Mouse (Mus musculus) T-cell, adult 2 months (primary cell): Measurements from ENCODE around the gene Hoxa5.
A peak's percentile ranks its signal among the peaks of the same experiment; 100 is the strongest.

Source experiments
- DNase-seq: peaks from one replicate; pipeline ENCODE4 v3.0.0; 2022; ENCODE audit warnings: low spot score

Hoxa5 gene

DNA sequence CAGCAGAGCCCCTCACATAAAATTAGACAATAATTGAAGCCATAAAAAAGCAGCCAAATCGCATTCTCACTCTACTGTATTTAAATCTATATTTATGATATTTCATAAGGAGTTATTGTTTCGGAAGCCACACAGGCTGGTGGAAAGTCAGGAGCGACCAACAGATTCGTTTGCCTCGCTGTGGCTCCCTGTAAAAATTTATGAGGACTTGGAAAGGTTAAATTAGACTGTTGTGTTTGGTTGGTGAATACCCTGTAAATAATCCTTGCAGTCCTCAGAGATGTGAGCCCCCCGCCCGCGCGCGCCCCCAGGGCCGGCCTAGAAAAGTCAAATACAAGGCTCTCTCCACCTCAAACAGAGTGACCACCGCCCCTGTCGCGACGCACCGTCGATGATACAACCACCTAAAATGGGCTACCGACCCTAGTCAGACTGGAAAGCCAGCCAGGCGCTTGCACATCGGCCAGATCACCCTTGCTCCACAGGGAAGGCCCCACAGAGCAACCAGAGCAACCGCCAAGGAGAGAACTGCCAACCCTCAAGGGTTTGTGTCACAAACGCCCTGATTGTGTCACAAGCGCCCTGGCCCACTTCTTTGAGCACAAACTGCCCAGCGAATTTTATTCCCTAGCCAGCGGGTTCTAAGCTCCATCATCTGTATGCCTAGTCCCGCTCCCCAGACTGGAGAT is 22.3 kb upstream of the Hoxa5 start:
- DNase-seq = no peak

- no peak for DNase-seq
Observed at GRCm38 (mm10) chr6:52225612-52226568, 21.5 kb upstream of the Hoxa5 start.

GRCm38 (mm10) chr6:52224895-52225611 is 20.7 kb upstream of the Hoxa5 start:
- no peak for DNase-seq

DNA sequence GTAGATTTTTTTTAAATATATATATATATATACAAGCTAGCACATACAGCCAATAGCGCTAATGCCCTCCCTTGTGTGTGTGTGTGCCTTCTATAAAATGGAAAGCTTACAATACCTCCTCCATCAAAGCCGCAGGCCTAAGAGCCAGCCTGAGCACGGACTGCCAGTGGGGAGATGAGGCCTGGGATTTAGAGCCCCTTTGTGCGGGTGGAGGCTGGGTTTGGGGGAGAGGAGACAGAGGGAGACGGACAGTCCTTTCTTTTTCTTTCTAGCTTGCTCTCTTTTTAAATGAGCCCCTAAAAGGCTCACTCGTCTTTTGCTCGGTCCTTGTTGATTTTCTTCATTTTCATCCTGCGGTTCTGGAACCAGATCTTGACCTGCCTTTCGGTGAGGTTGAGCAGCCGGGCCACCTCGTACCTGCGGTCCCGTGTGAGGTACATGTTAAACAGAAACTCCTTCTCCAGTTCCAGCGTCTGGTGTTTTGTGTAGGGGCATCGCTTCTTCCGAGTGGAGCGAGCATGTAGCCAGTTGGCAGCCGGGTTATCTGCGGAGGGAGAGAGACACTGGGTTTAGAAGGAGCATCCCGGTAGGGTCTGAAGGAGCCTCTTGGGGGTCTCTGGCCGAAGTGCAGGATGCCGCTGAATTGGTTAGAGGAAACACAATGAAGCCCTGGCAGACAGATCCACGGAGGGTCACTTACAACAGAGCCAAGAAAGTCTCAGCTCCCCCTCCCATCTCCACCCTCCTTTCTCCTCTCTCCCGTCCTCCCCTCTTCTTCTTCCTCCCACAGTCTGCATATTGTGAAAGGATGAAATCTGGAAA is 19.8 kb upstream of the Hoxa5 start:
- no peak for DNase-seq

GRCm38 (mm10) chr6:52222729-52223128 is 18.3 kb upstream of the Hoxa5 start:
- no peak for DNase-seq

DNA sequence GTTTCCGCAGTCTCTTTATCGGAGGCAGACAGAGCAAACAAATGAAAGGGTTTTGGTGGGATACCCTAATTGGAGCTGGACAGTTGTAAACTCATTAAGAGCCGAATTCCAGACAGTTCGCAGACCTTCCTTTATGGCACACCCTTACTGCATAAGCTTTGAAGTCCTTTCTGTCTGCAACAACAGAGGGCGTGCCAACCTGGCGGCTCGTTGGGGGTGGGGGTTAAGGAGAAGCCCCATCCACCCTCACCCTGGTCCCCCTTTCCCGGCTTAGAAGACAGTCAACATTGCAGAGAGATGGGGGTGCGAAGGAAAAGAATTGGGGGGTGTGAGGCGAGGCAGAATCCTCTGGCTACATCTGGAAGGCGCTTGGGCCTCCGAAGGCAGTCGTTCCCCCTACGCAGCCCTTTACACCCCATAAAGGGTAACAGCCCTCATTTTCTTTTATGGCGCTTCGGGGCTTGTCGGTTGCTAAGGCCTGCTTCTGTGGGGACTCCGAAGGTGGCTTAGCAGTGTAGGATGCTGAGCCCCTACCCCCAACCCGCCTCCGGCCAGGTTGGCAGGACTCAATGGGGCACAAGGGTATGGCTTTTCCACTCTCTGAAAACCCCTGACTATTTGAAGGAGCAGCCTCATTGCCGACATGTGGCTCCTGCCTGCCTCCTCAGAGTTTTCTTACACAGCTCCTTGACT is 17.8 kb upstream of the Hoxa5 start:
- no peak for DNase-seq

DNA sequence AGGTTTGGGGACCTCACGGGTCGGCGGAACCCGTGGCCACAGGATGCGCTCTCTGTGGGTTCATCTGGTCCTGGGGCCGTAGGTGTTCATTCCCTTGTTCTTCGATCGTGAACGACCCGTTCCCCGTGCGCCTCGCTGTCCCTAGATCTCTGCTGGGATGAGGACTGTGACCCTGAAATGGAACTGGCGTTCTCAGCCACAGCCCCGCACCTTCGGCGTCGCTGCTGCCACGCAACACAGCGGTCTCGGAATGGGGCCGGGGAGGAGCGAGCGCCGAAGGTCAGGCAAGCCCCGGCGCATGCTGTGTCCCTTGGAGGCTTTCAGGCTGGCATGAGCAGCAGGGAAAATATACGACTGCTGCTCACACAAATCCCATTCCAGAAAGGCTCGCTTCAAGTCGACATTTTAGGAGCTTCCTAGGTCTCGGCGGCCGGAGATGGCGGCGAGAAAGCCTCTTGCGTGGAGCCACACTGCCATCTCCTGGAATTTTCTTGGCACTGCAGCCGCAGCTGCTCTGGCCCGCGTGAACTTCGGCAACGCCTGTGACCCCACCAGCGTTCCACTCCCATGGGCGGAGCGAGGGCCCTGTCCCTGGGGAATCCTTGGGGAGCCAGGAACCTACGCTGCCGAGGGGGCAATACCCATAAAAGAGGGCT is 17.1 kb upstream of the Hoxa5 start, which contains the start of gene Hoxa7:
TSS of gene Hoxa7 (minus strand) at position 518 of the 656 bp plus-strand sequence.
- DNase-seq = peak; percentile 78

DNA sequence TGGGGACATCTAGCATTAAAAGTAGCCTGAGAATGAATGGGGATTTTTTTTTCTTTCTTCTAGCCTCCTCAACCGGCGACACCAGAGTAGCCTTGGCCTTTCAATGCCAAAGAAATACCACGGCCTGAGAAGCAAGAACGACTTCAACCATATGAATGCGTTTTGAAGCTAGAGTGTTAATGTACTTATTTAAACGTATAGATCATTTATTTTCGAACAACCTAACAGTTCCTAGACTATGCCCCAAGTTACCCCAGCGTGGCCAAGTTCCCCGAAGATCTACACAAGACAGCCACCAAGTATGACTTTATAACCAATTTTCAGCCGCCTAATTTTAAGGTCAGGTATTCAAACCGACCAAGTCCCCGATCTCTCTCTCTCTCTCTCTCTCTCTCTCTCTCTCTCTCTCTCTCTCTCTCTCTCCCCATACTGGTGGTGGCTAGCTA is 16.5 kb upstream of the Hoxa5 start:
- no peak for DNase-seq

- no peak for DNase-seq
Observed at GRCm38 (mm10) chr6:52220003-52220864, 15.8 kb upstream of the Hoxa5 start.

DNA sequence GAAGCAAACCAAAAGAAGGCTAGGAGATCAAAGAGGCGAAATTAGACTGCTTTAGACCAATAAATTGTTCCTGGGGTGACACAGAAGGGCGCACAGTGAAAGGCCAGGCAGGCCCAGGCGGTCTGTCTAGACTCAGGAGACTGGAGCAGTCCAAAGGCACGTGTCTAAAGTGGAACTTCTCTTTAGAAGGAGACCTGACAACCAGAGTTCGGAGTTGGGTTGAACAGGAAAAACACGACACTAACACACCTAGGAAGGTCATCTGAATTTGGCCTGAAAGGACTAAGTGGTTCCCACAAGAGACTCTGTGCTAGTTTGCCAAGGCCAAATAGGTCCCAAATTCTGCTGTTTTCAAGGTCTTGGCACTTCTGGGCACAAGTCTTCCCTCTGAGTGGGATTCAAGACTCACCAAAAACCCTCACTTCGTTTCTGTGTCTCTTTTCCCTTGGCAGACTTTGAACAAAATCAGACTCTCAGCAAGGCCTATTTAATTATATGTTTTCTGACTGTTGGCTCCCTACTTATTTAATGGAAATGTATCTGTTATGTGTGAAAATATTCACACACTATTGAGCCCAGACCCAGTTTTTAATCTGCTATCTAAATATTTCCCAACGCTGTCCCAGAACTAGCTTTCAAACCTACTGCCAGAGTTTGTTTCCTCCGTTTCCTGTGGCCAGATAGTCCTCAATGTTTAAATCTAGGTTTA is 15.0 kb upstream of the Hoxa5 start:
- DNase-seq = no peak

- no peak for DNase-seq
Observed at GRCm38 (mm10) chr6:52218643-52219215, 14.3 kb upstream of the Hoxa5 start.

- DNase-seq = no peak
Observed at GRCm38 (mm10) chr6:52217895-52218642, 13.7 kb upstream of the Hoxa5 start.

DNA sequence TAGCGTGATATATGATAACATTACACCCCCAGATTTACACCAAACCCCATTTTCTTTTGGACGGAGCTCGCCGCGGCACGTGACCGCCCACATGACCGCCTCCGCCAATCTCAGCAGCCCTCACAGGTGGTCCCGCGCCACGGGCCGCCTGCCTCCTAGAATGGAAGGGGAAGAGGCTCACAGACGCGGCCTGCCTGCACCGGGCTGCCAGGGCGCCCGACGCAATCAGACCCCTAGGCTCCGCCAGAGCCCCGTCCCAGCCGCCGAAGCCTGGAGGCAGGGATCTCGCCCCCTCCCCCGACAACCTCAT is 13.0 kb upstream of the Hoxa5 start:
- DNase-seq = peak; percentile 55

DNA sequence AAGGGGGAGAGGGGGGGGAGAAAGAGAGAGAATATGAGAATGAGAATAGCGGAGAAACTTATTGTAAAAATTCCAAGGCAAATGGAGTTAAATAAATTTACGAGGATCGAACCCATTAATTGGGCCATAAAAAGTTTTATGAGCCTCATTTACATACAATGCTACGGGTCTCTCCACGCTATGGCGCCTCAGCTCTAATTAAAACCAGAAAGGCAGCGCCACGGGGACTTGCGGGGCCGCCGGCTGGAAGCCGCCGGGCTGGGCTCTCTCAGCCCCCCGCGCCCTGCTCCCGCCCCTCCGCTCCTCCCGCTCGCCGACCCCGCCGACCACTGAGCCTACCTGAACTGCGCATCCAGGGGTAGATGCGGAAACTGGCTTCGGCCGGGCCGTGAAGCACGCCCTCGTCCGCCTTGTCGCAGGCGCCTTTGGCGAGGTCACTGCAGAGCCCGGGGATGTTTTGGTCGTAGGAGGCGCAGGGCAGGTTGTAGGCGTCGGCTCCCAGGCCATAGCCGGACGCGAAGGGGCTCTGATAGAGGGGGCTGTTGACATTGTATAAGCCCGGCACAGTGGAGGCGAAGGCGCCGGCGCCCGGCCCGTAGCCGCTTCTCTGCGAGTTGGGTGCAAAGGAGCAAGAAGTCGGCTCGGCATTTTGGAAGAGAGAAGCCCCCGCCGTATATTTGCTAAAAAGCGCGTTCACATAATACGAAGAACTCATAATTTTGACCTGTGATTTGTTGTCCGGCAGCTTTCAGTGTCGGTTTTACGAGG is 12.5 kb upstream of the Hoxa5 start:
- DNase-seq = no peak

GRCm38 (mm10) chr6:52215771-52216535 is 11.6 kb upstream of the Hoxa5 start:
- no peak for DNase-seq

DNA sequence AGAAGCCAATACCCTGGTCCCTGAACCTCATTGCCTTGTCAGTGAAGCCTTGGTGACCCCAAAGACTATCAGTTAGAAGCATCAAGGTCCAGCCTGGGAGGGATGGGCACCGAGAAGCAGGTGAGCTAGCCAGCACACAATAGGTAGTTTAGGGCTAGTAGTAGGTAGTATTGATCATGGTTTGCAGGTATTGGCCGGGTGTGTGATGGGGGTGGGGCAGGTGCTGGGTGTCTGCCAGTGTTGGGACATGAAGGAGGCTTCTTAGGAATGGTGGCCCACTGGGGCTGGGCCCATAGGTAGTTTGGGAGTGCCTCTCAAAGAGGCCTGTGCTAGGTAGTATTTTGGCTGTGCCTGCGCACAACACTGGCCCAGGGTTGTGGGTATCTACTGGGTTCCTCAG is 10.7 kb upstream of the Hoxa5 start:
- DNase-seq = no peak
